Mouse (Mus musculus): ENCODE results near the gene Vmn2r62.
"Not testable (repeated sequence)": the region's sequence is repeated elsewhere in the genome, so short reads cannot be mapped to it uniquely, and the experiment has no call there.

The Vmn2r62 gene

GRCm38 (mm10) chr7:42793425-42793824, at the start of gene Vmn2r62:
Gene Vmn2r62 (minus strand): TSS chr7:42793525.
- not testable (repeated sequence) for DNase-seq (ENCODE audit: low spot score)

GRCm38 (mm10) chr7:42838366-42838765, 45.0 kb upstream of the Vmn2r62 start:
- DNase-seq (ENCODE audit: low spot score) = not testable (repeated sequence)

DNA sequence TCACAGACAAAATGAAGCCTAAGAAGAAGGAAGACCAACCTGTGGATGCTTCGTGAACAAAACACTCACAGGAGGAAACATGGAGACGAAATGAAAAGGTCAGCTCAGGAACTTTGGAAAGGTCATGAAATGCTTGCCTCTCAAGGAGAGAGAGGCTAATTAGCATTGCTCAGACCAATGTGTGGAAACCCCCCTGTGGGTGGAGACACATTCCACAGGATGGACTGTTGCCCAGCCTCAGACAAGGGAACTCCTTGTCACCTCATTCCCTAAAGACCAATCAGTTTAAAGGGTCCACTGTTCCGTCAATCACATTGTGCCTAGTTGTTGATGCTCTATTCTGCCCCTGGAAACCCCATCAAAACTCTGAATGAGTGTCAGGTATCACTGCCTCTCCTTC, 38.9 kb upstream of the Vmn2r62 start:
- DNase-seq (ENCODE audit: low spot score) = no peak

DNA sequence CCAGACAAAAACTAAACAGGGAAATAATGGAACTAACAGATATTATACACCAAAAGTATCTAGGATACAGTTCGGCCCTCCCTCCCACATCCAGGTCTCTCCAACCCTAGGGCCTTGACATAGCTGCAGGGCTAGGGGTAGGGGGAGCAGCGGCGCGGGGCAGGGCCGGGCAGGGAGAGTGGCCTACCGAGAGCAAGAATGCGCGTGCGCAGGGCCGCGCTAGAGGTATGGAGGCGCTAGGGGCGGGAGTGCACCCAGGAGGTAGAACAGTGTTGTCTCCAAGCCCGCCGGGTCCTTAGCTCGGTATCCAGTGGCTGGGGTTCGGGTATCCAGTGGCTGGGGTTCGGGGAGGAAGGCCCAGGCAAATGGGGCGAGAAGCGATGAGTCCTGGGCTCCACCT, 43.5 kb downstream of the Vmn2r62 start:
- no peak for DNase-seq (ENCODE audit: low spot score)

DNA sequence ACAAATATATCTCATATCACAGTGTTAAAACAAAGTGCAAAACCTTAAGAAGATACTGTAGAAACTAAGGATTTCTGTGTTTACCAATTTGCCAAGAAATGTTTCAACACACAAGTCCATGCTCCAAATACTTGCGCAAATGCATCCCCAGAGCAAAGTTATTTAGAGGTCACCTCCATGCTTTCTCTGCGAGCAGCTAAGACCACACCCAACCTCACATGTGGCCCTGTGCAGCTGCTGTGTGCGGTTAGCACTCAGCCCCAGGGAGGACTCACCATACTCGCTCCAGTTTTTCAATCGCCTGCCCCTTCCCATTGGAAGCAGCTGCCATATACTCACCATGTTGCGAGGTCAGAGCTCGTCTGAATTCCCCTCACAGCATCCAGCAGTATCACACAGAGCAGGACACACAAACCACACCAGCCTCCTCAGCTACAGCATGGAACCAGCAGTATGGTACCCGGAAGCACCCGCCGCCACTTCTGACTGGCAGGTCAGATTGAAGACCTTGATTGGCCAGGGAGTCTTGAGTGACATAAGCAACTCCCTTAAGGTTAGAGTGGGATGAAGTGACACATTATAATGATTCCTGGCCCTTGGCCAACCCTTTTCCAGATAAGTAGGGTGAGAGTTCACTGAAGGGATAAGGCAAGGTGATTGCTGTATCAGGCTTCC, 54.7 kb downstream of the Vmn2r62 start:
- DNase-seq (ENCODE audit: low spot score) = no peak

DNA sequence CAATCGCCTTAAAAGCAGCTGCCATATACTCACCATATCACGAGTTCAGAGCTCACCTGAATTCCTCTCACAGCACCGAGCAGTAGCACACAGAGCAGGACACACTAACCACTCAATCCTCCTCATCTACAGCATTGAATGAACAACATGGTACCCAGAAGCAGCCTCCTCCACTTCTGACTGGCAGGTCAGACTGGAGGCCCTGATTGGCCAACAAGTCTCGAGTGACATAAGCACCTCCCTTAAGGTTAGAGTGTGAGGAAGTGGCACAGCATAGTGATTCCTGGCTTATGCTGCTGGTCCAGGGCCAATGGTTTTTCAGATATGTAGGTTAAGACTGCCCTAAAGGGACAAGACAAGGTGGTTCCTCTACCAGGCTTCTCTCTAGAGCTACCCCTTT, 66.4 kb downstream of the Vmn2r62 start, which contains the start of gene Gm17067:
Gene Gm17067, minus strand, starts transcription at position 101 of the 400 bp plus-strand sequence.
- DNase-seq (ENCODE audit: low spot score) = not testable (repeated sequence)
